Mouse (Mus musculus): ENCODE data around the gene Pde4d.

The Pde4d gene

GRCm38 (mm10) chr13:109448121-109448520 lies 998.4 kb downstream of the Pde4d start:
- in situ Hi-C loops (cut with MboI, MseI): no loop called here

GRCm38 (mm10) chr13:109474344-109474743 lies 1024.6 kb downstream of the Pde4d start:
- in situ Hi-C loops (cut with MboI, MseI): no loop called here

- in situ Hi-C loops (cut with MboI, MseI): no loop called here
These were observed 1031.7 kb downstream of the Pde4d start for GRCm38 (mm10) chr13:109481446-109481845.

- in situ Hi-C loops (cut with MboI, MseI): no loop called here
These were observed 1036.4 kb downstream of the Pde4d start for GRCm38 (mm10) chr13:109486166-109486565.

DNA sequence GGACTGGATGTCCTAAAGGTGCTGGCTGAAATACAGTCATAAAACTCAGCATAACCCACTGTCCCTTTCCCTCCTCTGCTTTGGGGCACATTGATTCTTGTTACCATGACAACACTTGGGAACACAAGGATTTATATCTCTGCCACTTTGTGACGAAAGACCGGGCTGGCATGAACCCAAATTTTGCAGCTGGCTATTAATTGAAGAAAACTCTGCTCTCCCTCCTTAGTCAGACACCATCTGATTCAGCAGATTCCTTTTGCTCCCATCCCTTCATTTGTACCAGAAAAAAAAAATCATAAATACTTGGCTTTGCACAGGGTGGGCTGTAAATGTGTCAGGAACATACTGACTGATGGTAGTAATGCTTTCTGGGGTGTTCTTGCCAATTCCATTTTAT lies 1037.6 kb downstream of the Pde4d start:
- in situ Hi-C loops (cut with MboI, MseI): no loop called here

DNA sequence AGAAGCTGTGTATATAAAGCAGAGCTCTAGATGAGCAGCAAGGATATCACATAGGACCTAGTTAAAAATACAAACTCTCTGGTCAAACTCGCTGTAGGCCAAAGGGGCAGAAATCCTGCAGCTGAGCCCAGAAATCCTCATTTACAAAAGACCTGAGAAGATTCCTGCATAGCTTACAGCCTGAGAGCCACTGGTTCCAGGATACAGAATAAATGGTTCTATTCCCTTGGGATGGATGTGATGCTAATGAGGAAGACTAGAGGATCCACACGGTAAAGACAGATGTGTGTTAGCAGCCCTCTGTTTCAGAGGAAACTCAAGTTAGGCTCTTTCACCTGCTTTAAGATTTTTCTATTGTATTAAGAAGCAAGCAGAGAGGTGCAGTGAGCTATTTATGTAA lies 1041.1 kb downstream of the Pde4d start:
- in situ Hi-C loops (cut with MboI, MseI): no loop called here

GRCm38 (mm10) chr13:109491829-109492228 lies 1042.1 kb downstream of the Pde4d start:
- in situ Hi-C loops (cut with MboI, MseI): no loop called here

- in situ Hi-C loops (cut with MboI, MseI): no loop called here
These were observed 1050.6 kb downstream of the Pde4d start for GRCm38 (mm10) chr13:109500336-109500735.

DNA sequence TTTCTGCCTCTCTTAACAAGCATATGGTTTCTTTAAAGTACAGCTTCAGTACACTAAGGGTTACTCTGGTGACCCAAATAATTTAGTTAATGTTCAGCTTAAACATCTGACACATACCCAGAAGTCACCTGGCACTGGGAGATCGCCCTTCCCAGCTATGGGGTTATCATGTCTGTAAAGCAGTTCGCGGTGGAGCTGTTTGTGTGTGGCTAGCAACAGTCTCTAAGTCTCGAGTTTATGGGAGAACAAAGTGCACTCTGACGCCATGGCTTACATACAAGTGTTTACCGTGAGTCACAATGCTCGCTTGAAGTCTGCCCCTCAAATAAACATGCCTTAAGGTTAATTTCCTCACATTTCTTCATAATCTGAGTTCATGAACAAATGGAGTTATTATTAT lies 1053.0 kb downstream of the Pde4d start:
- in situ Hi-C loops (cut with MboI, MseI): no loop called here

DNA sequence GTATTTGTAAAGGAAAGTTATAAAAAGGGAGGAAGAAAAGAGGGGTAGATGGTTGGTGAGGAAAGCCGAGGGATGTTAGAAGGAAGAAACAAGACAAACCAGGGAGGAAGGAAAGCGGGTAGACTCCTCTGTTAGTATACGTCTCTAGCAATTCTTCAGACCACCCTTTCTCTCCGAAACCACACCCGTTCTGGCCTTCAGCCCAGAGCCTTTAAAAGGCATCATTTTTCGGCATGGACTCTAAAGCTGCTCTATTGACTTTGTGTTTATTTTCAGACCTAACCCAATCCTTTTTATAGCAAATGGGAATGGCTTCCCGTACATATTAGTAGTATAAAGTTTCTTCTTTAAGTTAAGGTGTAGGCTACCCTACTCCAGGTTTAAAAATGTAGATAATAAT lies 1057.0 kb downstream of the Pde4d start:
- in situ Hi-C loops (cut with MboI, MseI): no loop called here

- in situ Hi-C loops (cut with MboI, MseI): no loop called here
These were observed 1058.7 kb downstream of the Pde4d start for GRCm38 (mm10) chr13:109508472-109508871.

GRCm38 (mm10) chr13:109518194-109518593 lies 1068.4 kb downstream of the Pde4d start:
- in situ Hi-C loops (cut with MboI, MseI): no loop called here

DNA sequence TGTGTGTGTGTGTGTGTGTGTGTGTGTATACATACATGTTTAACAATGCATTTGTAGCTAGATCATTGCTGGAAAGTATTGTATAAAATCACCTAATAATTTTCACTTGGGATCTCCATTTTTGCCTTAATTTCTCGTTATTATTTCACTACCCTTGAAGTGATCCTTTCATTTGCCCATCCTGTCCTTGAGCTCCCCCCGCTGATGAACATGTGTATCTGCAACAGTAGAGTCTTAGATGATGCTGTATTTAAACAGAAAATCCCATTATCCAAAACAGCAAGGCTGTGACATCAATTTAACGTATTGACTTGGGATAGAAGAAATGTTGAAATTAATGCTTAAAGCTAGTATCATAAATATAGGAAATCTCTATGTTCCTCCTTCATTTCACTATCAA lies 1069.7 kb downstream of the Pde4d start:
- in situ Hi-C loops (cut with MboI, MseI): no loop called here

DNA sequence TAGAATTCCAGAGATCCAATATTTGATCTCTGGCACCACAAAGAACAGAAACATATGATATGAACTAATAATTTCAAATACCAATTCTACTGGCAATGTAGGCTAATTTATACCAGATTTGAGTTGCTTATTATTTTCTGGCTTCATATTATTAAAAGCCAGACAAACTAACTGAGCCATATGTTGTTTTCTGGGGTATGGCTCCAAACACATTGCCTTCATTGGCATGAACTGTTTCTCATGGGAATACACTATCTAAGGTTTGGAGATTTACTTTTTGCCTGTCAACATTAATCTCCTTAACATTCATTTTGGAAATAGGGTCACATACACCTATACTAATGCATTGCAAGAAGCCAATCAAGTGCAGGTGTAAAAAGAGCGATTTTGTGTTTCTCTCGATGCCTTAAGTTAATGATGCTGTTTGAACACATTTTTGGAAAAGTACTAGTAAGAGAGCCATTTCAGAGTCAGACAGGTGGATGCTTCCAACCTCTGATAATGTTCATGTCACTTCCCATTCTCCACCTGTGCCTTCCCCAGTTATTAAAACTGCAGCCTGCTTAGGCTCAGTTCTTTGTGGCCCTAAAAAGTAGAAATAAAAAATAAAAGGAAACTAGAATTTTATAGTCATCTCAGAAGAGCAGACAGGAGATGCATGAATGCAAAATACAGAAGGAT lies 1070.4 kb downstream of the Pde4d start:
- in situ Hi-C loops (cut with MboI, MseI): no loop called here

DNA sequence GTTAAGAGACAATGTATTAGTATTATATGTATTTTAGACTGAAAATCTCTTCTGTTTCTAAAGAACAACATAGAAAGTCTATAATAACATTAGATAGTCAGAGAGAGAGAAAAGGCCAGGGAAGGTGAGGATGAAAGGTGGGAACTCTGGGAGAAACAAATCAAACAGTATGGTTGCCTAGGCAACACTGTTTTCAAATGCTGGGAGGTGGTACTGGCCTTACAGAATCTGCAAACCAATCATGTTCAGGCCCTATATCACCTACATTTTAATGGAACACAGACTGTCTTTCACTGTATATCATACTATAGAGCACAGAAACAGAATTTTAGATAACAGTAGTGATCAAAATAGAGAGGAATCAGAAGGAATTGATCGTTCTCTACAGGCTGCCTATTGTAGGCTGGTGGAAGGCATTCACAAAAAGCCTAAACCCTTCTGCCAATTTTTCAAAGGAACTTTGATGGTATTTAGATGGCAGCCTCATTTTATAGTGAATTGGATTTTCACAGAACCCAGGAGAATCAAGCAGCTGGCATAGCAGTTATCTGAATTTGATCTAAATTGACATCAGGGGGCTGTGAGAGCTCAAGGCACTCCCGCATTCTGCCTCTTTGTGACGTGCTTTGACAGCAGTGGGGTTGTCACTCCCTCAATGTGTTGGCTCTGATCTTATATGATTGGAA lies 1084.2 kb downstream of the Pde4d start:
- in situ Hi-C loops (cut with MboI, MseI): no loop called here

GRCm38 (mm10) chr13:109534709-109535284 lies 1085.0 kb downstream of the Pde4d start:
- in situ Hi-C loops (cut with MboI, MseI): no loop called here

- in situ Hi-C loops (cut with MboI, MseI): no loop called here
These were observed 1086.9 kb downstream of the Pde4d start for GRCm38 (mm10) chr13:109536636-109537035.

DNA sequence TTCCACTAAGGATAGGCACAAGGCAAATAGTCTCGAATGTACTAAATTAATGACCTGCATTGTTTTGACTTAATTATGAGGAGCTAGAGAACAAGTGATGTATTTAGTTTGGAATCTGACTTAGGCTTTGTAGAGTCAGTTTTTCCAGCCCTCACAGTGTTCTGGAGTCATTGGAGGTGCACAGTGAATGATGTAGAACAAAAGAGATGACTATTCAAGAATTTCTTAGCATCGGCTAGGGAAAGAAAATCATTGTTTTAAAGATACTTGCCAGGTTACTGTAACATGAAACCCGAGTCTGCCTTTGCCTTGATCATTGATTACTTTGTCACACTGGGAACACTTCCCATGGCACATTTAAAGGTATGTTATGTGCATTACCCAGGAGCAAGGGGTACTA lies 1089.6 kb downstream of the Pde4d start:
- in situ Hi-C loops (cut with MboI, MseI): no loop called here

DNA sequence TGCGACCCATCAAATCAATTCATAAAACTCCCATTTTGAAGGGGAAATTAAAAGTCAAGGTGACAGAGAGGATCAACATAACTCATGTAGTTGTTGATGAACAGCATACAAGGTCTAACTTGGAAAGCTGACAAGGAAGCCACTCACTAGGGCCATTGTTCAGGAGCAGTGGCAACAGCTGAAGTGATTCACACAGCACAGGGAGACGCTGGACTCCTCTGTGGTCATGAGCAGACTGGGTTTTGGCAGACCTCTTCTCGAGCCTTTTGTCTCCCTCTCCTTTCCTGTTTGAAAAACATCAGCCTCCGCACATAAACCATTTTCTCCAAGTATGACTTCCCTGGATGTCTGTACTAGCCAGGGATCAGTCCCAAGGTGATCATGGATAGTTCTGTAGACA lies 1094.9 kb downstream of the Pde4d start:
- in situ Hi-C loops (cut with MboI, MseI): loop anchor here (10.0 kb wide), 1 partner anchor 200 kb away; no protein-coding TSS in a partner anchor

DNA sequence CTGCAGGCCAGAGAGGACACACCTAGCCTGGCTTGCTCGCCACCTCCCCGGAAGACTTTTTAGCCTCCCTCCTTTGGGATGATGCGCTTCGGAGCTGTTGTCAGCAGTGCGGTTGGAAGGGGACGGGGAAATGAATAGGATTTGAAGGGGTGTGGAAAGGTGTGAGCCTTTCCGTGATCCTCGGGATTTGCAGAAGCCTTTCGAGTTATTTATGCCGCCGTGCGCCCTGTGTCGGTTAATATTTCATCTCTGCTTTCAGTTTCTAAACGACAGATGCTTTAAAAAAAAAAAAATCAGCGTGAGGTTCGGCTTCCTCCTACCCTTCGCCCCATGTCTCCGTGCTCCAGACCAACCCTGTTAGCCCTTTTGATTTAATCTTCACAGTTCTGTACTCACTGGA lies 1096.6 kb downstream of the Pde4d start:
- in situ Hi-C loops (cut with MboI, MseI): loop anchor here (10.0 kb wide), 1 partner anchor 202 kb away; no protein-coding TSS in a partner anchor

DNA sequence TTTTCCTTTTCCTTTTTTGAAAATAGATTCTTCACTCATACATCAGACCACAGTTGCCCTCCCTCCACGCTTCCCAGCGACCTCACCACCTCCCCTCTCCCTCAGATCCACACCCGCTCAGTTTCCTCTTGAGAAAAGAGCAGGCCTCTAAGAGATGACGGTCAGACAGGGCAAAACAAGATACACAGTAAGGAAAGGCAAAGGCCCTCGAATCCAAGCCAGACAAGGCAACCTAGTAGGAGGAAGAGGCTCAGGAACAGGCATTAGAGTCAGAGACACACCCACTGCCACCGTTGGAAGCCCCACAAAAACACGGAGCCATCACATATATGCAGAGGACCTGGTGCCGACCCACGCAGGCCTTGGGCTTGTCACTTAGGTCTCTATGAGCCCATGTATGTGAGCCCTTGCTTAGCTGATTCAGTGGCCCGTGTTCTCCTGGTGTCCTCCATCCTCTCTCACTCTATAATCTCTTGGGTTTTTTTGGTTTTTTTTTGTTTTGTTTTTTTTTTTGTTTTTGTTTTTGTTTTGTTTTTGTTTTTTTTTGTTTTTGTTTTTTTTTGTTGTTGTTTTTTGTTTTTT lies 1097.3 kb downstream of the Pde4d start:
- in situ Hi-C loops (cut with MboI, MseI): loop anchor here (10.0 kb wide), 1 partner anchor 202 kb away; no protein-coding TSS in a partner anchor

GRCm38 (mm10) chr13:109547700-109548099 lies 1098.0 kb downstream of the Pde4d start:
- in situ Hi-C loops (cut with MboI, MseI): loop anchor here (10.0 kb wide), 1 partner anchor 203 kb away; no protein-coding TSS in a partner anchor
